Mouse (Mus musculus) Muller cell, postnatal 12 days (primary cell): ENCODE measurements around the gene Acot6.
A peak's percentile ranks its signal among the peaks of the same experiment; 100 is the strongest.

ENCODE experiments used
- DNase-seq: peaks from one replicate; pipeline ENCODE4 v3.0.0-alpha.2; 2015; ENCODE audit errors: inconsistent ontology term

The Acot6 gene

DNA sequence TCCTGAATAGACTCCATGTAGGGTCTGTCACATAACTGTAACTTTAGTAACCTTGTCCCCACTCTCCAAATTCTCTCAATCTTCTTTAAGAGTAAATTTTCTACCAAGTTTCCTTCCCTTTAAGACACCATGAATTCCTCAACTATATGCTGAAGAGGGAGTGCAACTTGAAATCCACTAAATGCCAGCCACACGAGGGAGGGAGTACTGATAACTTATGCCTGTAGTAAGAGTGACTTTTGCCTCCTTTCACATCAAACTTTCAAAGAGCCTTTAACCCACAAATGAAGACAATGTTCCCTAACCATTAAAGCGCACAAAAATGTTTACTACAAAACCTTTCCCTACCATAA is 1.0 kb downstream of the Acot6 start:
- DNase-seq = no peak

GRCm38 (mm10) chr12:84107012-84107411 is 6.6 kb downstream of the Acot6 start:
- DNase-seq = no peak

DNA sequence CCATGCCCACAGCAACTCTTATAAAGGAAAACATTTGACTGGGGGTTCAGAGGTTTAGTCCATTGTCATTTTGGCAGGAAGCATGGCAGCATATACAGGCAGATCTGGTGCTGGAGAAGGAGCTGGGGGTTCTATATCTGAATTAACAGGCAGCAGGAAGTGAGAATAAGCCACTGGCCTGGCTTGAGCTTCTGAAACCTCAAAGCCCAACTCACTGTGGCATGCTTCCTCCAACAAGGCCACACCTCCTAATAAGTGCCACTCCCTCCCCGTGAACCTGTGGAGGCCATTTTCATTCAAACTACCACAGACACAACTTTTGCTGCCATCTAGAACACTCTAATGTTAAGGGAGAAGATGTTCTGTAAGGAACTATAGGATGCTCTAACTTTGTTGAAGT is 7.2 kb downstream of the Acot6 start:
- no peak for DNase-seq

DNA sequence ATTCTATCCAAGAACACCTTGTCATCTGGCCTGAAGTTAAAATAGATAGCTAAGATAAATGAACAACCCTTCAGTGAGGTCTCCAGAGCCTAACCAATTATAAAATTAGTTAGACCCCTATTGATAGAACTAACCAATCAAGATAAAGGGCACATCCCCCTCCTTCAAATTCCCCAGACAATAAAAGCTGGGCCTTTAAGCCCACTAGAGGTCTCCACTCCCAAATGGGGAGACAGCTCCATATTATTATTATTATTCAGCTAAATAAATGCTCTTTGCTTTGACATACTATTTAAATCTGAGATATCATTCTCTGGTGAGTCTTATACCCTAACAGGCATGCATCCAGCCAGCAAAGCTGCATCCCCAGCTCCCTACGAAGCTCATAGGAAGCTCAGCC is 9.5 kb downstream of the Acot6 start:
- no peak for DNase-seq

DNA sequence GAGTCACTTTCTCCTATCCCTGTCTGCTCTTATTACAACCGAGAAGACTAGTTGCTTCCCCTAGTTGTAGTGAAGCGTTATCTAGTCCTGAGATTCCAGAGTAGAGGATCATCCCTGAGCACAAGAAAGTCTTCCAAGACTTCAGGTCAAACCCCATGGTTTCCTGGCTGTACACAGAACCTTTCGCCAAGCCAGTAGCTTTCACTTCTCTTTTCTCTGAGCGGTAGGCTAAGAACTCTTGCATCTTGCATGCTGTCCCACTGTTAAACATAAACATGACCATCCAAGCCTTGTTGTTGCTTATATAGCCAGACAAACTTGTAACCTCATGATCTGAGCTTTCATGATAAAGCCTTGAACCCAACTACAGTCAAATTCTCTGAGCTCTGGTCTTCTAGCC is 10.4 kb downstream of the Acot6 start:
- DNase-seq = no peak

DNA sequence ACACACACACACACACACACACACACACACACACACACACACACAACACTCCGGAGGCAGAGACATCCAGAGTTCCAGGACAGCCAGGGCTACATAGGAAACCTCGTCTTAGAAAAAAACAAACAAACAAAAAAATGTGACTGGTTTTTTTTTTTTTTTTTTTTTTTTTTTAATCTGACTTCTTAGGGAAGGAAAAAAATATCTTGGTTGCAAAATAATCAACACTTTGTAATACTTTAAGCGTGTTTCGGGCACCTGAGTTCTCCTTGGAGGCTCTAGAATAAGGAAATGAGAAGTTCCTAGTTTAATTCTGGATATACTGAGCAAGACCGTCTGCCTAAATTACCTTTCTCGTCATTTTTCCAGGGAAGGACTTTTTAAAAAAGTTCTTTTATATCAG is 13.2 kb downstream of the Acot6 start:
- peak; percentile 11 for DNase-seq

DNA sequence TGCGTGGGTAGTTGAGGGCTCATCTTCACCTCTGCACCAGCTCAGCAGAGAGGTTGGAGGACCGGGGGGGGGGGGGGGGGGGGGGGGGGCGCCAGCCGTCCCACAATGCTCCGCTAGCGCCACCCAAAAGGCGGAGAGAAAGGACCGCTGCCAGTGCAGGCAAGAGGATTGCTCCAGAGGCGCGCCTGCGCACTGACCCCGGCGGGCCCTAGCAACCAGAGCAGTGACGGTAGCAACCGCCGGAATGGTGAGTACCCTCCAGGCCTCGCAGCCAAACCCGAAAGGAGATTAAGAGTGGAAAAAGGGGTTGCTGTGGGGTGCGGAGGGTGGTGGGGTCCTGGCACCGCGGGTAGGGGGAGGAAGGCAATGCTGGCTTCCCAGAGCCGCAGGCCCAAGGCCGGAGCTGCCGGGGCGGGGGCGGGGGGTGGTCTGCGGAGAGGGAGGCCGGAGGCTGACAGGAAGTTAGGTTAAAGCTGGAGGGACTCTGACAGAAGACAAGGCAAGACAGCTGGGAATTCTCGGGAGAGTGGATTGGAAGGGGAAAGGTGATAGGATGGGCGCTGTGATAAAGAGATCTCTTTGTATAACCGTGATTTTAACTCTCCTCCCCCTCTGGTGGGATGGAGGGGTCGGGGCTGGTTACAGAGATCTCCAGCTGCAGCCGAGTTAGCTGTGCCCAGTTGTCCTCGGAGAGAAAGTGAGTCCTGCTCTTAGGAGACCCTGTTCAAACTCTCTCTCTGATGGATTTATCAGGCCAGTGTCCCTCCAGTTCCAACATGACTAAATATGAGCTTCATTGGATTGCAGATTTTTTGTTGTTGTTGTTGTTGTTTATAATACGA is 13.9 kb downstream of the Acot6 start, which contains the start of gene Dnal1:
Gene Dnal1 (plus strand): TSS at position 214 of the 842 bp plus-strand sequence.
- DNase-seq = peak; percentile 96

DNA sequence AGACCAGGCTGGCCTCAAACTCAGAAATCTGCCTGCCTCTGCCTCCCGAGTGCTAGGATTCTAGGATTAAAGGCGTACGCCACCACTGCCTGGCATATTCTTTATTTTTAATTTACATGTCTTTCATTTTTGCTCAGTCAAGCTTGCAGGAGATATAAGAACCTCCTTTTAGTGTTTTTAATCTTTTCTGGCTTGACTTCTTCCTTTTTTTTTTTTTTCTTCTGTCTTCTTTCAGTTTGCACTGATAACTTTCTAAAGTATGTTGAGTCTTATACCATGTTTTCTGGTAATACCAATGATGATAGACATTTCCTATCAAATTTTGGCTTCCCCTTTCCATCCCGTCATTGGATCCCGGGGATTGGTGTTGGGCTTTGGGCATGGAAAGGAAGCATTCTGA is 19.1 kb downstream of the Acot6 start:
- DNase-seq = no peak

GRCm38 (mm10) chr12:84125892-84126291 is 25.4 kb downstream of the Acot6 start:
- DNase-seq = no peak

- DNase-seq = no peak
Measured at GRCm38 (mm10) chr12:84126899-84127298, 26.4 kb downstream of the Acot6 start.

DNA sequence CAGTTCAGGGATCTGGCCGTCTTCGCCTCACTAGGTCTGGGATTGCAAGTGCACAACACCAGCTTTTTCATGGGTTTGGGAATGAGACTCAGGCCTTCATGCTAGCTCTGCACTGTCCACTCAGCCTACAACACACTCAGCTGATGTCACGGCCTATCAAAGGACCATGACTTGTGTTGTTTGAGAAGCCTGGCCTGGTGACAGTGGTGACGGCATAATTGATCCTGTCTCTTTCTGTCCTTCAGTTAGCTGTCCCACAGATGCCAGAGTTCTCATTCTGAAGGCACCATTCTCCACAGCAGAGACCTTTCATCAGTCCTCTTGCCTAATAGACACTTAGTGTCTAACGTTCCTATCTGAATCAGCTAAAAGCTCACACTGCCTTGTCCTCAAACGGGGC is 28.1 kb downstream of the Acot6 start:
- no peak for DNase-seq

DNA sequence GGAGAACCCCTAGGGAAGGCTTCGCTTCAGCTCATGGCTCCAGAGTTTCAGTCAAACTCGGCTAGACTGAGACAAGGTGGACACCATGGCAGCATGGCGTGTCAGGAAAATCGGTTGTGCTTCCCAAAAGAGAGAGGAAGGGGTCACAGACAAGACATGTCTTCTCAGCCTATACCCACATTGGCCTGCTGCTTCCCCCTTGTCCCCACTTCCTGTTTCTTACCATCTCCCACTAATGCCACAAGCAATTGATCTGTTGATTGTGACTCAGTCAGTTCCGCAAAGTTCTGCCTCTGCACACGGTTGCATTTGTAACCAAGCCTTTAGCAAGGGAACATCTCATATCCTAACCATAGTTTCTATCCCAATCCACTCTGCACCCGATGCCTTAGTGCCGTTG is 29.5 kb downstream of the Acot6 start:
- no peak for DNase-seq

DNA sequence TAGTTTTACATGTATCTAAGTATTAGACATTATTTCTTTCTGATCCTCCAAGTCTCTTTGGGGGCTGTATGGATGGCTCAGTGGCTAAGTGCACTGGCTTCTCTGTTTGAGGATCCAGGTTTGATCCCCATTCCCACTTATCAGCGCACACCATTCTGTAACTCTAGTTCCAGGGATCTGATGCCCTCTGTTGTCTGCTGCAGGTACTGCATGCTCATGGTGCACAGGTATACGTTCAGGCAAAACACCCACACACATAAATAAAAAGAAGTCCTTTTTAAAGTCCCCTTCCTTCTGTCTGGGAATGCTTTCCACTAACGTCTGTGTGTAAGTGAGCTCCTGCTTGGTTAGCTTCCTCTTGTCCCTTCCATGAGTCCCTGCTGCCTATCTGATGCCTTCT is 31.8 kb downstream of the Acot6 start:
- DNase-seq = no peak

DNA sequence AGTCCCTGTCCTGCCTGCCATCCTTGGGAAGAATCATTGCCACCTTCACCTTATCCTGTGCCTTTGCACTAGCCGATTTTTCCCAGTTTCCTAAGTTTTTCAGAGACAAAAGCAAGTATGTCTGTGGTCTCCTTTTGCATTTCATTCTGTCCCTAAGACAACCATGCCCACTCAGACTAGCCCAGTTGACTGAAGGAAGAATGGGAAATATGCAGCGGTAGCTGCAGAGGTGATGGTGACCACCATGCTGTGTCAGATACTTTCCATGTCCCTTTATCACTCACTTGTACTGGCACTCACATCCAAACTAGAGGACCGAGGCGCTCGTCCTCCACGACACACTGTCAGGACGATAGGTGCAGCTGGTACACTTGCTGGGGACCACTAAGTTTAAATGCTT is 36.7 kb downstream of the Acot6 start:
- DNase-seq = no peak

- DNase-seq = no peak
Measured at GRCm38 (mm10) chr12:84140135-84140534, 39.7 kb downstream of the Acot6 start.

DNA sequence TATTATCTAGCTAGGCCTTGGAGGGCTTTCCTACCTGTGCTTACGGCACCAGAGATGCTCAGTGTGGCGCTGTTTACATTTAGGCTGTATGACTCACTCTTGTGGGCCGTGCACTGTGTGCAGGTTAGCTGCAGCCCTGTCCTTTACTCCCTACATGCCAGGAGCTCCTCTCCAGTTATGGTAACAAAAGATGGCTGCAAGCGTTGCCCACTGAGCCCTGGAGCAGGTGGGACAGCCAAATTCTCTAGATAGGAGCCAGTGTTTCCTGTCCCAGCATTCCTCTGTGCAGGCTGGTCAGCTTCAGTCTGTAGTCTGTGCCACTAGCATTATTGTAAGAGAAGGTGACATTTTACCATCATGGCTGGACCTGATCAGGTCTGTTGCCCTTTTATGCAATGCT is 40.8 kb downstream of the Acot6 start:
- no peak for DNase-seq

- peak; percentile 50 for DNase-seq
Measured at GRCm38 (mm10) chr12:84142281-84143050, 42.0 kb downstream of the Acot6 start.

DNA sequence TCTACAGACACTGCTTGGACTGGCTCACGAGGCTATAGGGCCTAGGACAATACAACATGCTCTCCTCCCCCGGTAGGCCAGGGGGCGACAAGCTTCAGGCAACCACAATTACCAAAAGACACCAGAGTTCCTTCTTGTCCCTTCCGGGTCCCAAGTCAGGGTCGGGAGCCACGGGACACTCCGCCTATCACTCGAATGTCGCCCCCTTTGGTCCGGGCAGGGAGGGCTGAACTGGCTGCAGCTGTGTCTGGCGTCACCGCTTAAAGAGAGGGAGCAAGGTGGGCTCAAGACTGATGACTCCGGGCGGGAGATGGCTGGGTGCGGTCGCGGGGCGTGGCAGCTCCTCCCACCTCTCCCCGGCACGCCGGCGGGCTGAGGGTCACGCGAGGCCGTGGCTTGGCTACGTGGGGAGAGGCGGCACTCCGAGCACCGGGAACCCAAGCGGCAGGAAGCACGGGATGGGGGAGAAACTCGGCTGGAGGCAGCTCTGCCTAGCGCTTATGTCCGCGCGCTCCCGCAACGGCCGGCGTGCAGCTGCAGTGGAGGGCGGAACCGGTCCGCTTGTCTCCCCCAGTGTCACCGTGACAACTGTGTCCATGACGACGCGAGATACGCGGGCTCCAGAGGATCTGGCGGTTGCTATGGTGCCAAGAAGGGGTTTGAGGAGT is 47.6 kb downstream of the Acot6 start, which contains the start of gene Pnma1:
Gene Pnma1 (minus strand): TSS at position 536 of the 668 bp plus-strand sequence.
- peak; percentile 63 for DNase-seq

GRCm38 (mm10) chr12:84148622-84149012 is 48.2 kb downstream of the Acot6 start:
- DNase-seq = no peak

GRCm38 (mm10) chr12:84149971-84150370 is 49.5 kb downstream of the Acot6 start:
- DNase-seq = no peak

- no peak for DNase-seq
Measured at GRCm38 (mm10) chr12:84150976-84151375, 50.5 kb downstream of the Acot6 start.

GRCm38 (mm10) chr12:84151911-84152310 is 51.5 kb downstream of the Acot6 start:
- no peak for DNase-seq
